Comparison of ENCODE assay signal across 16 mouse cellular contexts in genomic region chr4:137294951-137295350, GRCm38 (mm10). TPM values are rescaled to one million over a fixed set of nuclear protein-coding genes. Genes with fewer than 3 reads are reported as not detected.
DNase-seq lines count a peak whose midpoint lies in the region.
"Had no signal": no experiment of that assay in that cellular context is flagged by ENCODE, and none has a peak within 500 bp of the region (broad histone marks: within the 10 kb centered on the region; RNA-seq: fewer than 3 reads in every experiment).

No protein-coding gene starts in this region.

- DNase-seq in left cerebral cortex, adult 18-20 months (ENCODE audit: low spot score in 2 of 2), result peak; percentile 61 to 79
- DNase-seq in left cerebral cortex, adult 11 months (ENCODE audit: low spot score), result no peak
- peak; percentile 60 for DNase-seq in NIH3T3 (ENCODE audit: low read depth)
- peak; percentile 73 for DNase-seq in brain, adult 2 months (ENCODE audit: low read depth, low spot score)
- peak; percentile 57 to 64 for DNase-seq in right cerebral cortex, adult 2 months (ENCODE audit: low spot score in 2 of 2)
- no peak for DNase-seq in thymus, postnatal 4 days
- no peak for DNase-seq in embryo, embryonic 10.5 days (ENCODE audit: low spot score)
- DNase-seq: adrenal gland, adult 8-10 months; cerebellum, adult 9-11 months; embryo, embryonic 11 days; gastrocnemius, postnatal 36 days; heart, adult 2 months; heart, postnatal 14 days; kidney, adult 11 months; thymus, adult 2 months had no signal

RNA-seq across cellular contexts. Expression of gene Wnt4, which starts 17.7 kb away (rescaled TPM):
- total RNA-seq in left cerebral cortex, adult 18-20 months (2021), result 10 to 100 TPM; 11.0 to 12.6 TPM
- total RNA-seq: MEL had no signal

Comparison
In these comparisons a context has a peak if more than half of its experiments do, and no peak if none do; other contexts are left out.
1. DNase-seq: peak in left cerebral cortex, adult 18-20 months (2 of 2), NIH3T3 (single experiment), brain, adult 2 months (single experiment) and right cerebral cortex, adult 2 months (2 of 2); none in left cerebral cortex, adult 11 months (single experiment), thymus, postnatal 4 days (single experiment) and embryo, embryonic 10.5 days (single experiment).